Mouse (Mus musculus) hindbrain, embryonic 15.5 days (tissue): ENCODE results near the gene Foxred1. TPM values are rescaled to one million over a fixed set of nuclear protein-coding genes. Genes with fewer than 3 reads are reported as not detected.

Experiments used
- ATAC-seq: fragments of 200-750 bp; cut with Nextera tagmentation; 2 replicates; pipeline ENCODE4 v1.8.0; 2017; ENCODE audit warnings: low read depth, moderate number of reproducible peaks, moderate TSS enrichment; ENCODE audit not compliant: low FRiP score
- H3K27ac ChIP-seq: fragments of 300-500 bp; sonication (generic); replicated peaks from 2 replicates; pipeline ENCODE4 v1.5.1; 2015; ENCODE audit warnings: mild to moderate bottlenecking, inconsistent platforms
- H3K27me3 ChIP-seq: fragments of 300-500 bp; sonication (generic); 2 replicates; pipeline ENCODE4 v1.6.1; 2015; ENCODE audit warnings: control low read depth, inconsistent platforms
- H3K36me3 ChIP-seq: fragments of 300-500 bp; sonication (generic); 2 replicates; pipeline ENCODE4 v1.6.1; 2015; ENCODE audit warnings: control low read depth, inconsistent platforms
- H3K4me1 ChIP-seq: fragments of 300-500 bp; sonication (generic); replicated peaks from 2 replicates; pipeline ENCODE4 v1.6.1; 2015; ENCODE audit warnings: control low read depth, inconsistent platforms
- H3K4me2 ChIP-seq: fragments of 300-500 bp; sonication (generic); 2 replicates; pipeline ENCODE4 v1.6.1; 2015; ENCODE audit warnings: moderate library complexity, mild to moderate bottlenecking, inconsistent platforms
- H3K4me3 ChIP-seq: fragments of 300-500 bp; sonication (generic); 2 replicates; pipeline ENCODE4 v1.5.1; 2015; ENCODE audit warnings: mild to moderate bottlenecking, inconsistent platforms
- H3K9ac ChIP-seq: fragments of 300-500 bp; sonication (generic); 2 replicates; pipeline ENCODE4 v1.6.1; 2015; ENCODE audit warnings: inconsistent platforms
- H3K9me3 ChIP-seq: fragments of 300-500 bp; sonication (generic); 2 replicates; pipeline ENCODE4 v1.6.1; 2016; ENCODE audit warnings: control low read depth, inconsistent platforms
- WGBS: fragments of 180-500 bp; shearing (Covaris S2); methylation state at CpG from one replicate; pipeline ENCODE4 v1.1.7; 2015; 5-methylcytosine and 5-hydroxymethylcytosine counted together
- polyA plus RNA-seq: library from polyadenylated mRNA; unstranded; fragments of >200 nt; fragmentation: Nextera tagmentation; extraction: Ambion mirVana; gene quantifications from 2 replicates; pipeline ENCODE4 v1.2.1, GENCODE M21; 2015

Gene Foxred1
- polyA plus RNA-seq, 1 experiment from 2014 or later: 54.4 TPM

DNA sequence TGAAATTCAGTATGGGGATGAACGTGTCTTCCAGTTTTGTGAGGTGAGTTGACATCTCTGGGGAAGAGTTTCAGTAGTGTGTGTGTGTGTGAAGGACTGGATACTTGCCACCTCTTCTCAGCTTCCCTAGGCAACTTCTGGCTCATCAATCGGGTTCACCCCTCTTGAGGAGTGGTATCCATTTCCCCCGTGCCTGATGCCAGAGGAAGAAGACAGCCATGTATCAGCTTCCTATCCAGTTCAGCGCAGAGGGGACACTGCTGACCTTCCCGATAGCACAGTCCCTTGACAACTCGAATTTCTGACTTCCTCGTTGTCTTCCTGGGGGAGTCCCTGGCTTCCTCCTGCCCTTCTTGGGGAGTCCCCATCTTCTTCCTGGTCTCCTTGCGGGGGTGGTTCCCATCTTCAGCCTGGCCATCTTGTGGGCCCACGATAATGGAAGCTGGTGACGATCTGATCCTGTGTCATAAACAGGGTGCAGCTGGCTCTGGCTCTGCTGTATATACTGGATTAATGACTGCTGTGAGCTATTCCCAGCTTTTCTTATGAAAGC is 23.4 kb downstream of the Foxred1 start:
- no peak for ATAC-seq
- Histone ChIP-seq H3K9ac (no peak overlapping the region), H3K9me3 (no peaks in the 10 kb centered on the region), H3K4me1 (peaks cover 8% of the 10 kb centered on the region; the same call in 1 of the 2 replicates), H3K4me3 (no peak overlapping the region), H3K27me3 (no peaks in the 10 kb centered on the region), H3K4me2 (no peak overlapping the region), H3K36me3 (no peaks in the 10 kb centered on the region), H3K27ac (no peak overlapping the region)
- 86% methylated on average over 10 of the region's 10 CpGs for WGBS

DNA sequence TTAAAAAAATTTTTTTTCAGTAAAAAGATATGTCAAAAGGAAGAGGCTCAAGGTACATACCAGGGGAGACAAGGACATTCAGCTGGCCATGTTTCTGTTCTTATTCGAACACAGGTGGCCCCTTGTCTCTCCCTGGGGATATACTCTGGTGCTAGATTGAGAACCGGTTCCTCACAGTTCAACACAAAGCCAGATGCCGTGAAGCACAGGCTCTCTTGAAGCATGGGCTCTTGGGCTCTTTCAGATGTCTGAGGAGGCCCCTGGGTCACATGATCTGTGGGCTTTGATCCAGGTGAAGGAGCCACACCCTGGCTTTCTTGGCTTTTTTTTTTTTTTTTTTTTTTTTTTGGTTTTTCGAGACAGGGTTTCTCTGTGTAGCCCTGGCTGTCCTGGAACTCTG is 24.4 kb downstream of the Foxred1 start:
- no peak overlapping the region for H3K4me2 ChIP-seq
- H3K36me3 ChIP-seq: no peaks in the 10 kb centered on the region
- H3K27ac ChIP-seq: no peak overlapping the region
- peaks cover 8% of the 10 kb centered on the region; the same call in 1 of the 2 replicates for H3K4me1 ChIP-seq
- WGBS: 87% methylated on average over 3 of the region's 4 CpGs
- H3K4me3 ChIP-seq: no peak overlapping the region
- H3K9ac ChIP-seq: no peak overlapping the region
- no peaks in the 10 kb centered on the region for H3K9me3 ChIP-seq
- no peak for ATAC-seq
- no peaks in the 10 kb centered on the region for H3K27me3 ChIP-seq

GRCm38 (mm10) chr9:35183359-35183758 is 27.5 kb downstream of the Foxred1 start:
- no peaks in the 10 kb centered on the region for H3K27me3 ChIP-seq
- no peak overlapping the region for H3K4me3 ChIP-seq
- no peak overlapping the region for H3K4me2 ChIP-seq
- no peak overlapping the region for H3K27ac ChIP-seq
- H3K4me1 ChIP-seq: no peaks in the 10 kb centered on the region
- no peaks in the 10 kb centered on the region for H3K9me3 ChIP-seq
- no peak for ATAC-seq
- WGBS: 75% methylated on average over 5 of the region's 5 CpGs
- no peak overlapping the region for H3K9ac ChIP-seq
- no peaks in the 10 kb centered on the region for H3K36me3 ChIP-seq

DNA sequence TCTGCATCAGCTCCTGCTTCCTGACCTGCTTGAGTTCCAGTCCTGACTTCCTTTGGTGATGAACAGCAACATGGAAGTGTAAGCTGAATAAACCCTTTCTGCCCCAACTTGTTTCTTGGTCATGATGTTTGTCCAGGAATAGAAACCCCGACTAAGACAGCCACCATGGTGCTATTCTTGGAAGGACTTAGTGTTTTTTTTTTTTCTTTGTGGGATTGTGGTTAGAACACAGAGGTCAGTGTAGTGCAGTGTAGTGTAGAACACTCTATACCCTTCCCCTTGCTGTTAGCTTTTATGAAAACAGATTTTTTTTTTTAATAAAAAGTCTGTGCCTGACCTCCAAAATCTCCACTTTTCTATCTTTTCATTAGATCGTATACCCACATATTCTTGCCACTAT is 28.0 kb downstream of the Foxred1 start:
- Histone ChIP-seq H3K36me3 (no peaks in the 10 kb centered on the region), H3K4me1 (no peaks in the 10 kb centered on the region), H3K4me2 (no peak overlapping the region), H3K9ac (no peak overlapping the region), H3K9me3 (no peaks in the 10 kb centered on the region), H3K27ac (no peak overlapping the region), H3K4me3 (no peak overlapping the region), H3K27me3 (no peaks in the 10 kb centered on the region)
- no peak for ATAC-seq
- WGBS: 89% methylated on average over 2 of the region's 2 CpGs

DNA sequence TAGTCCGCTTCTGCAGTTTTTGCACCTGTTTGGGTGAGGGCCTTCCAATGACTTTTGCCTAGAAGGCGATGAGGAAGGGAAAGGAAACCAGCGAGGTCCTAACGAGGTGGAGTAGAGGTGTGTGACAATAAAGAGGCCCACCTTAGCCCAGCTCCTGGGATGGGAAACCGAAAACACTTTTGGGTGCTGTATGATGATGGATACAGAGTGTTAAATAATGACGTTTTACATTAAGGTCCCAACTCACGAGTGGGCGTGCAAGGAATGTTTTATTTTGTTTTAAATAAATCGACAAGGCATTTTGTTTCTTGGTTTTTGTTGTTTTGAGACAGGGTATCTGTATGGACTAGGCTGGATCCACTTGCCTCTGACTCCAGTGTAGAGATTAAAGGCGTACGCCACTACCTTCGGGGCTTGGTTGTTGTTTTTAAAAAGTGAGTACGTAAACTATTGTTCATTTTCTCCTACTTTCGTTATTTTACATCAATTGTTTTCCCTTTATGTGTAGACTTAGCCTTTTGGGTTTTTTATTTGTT is 34.7 kb downstream of the Foxred1 start:
- peak overlapping the region; percentile 66 for H3K9ac ChIP-seq
- no peak; the same call in 1 of the 2 replicates for ATAC-seq
- H3K4me3 ChIP-seq: peak overlapping the region; percentile 76
- no peaks in the 10 kb centered on the region for H3K9me3 ChIP-seq
- 48% methylated on average over 14 of the region's 14 CpGs for WGBS
- no peaks in the 10 kb centered on the region for H3K27me3 ChIP-seq
- H3K4me1 ChIP-seq: peaks cover 12% of the 10 kb centered on the region
- H3K36me3 ChIP-seq: no peaks in the 10 kb centered on the region
- peak overlapping the region; percentile 97 for H3K27ac ChIP-seq
- H3K4me2 ChIP-seq: peak overlapping the region; percentile 89

- peak within 1 kb of the TSS; percentile 89 for H3K4me2 ChIP-seq
- H3K9ac ChIP-seq: peak within 1 kb of the TSS; percentile 66
- no peaks in the 10 kb centered on the region for H3K27me3 ChIP-seq
- peaks cover 12% of the 10 kb centered on the region for H3K4me1 ChIP-seq
- under 1% methylated on average over 38 of the region's 38 CpGs for WGBS
- peak within 1 kb of the TSS; percentile 76 for H3K4me3 ChIP-seq
- ATAC-seq: peak; percentile 97
- H3K27ac ChIP-seq: peak within 1 kb of the TSS; percentile 97
- H3K36me3 ChIP-seq: peaks cover 1% of the 10 kb centered on the region
- no peaks in the 10 kb centered on the region for H3K9me3 ChIP-seq
These were observed 35.4 kb downstream of the Foxred1 start, which contains the start of gene Dcps for GRCm38 (mm10) chr9:35175251-35176123. TSS of gene Dcps (minus strand) at chr9:35176061.

DNA sequence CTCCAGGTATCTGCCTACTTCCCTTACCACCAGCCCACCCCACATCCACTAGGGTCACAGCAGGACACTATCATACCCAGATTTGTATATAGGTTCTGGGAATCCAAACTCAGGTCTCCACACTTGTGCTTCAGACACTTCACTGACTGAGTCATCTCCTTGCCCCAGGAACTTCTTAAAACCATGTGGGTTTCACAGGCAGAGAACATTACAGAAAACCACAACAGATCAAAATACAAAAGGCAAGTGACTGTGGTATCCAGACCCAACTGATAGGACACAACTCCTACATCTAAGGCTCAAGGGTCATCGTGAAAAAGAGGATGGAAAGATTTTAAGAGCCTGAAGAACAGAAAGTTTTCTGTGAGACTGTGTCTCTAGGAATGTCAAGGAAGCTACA is 37.5 kb downstream of the Foxred1 start:
- Histone ChIP-seq H3K9ac (no peak overlapping the region), H3K4me2 (no peak overlapping the region), H3K4me1 (peaks cover 12% of the 10 kb centered on the region), H3K4me3 (no peak overlapping the region), H3K9me3 (no peaks in the 10 kb centered on the region), H3K36me3 (peaks cover 12% of the 10 kb centered on the region), H3K27me3 (no peaks in the 10 kb centered on the region), H3K27ac (no peak overlapping the region)
- WGBS: 91% methylated on average over 1 of the region's 1 CpGs
- ATAC-seq: no peak

- peaks cover 12% of the 10 kb centered on the region for H3K36me3 ChIP-seq
- ATAC-seq: no peak
- H3K27ac ChIP-seq: no peak overlapping the region
- no peak overlapping the region for H3K4me2 ChIP-seq
- 93% methylated on average over 7 of the region's 7 CpGs for WGBS
- no peak overlapping the region for H3K9ac ChIP-seq
- H3K4me1 ChIP-seq: peaks cover 11% of the 10 kb centered on the region
- H3K9me3 ChIP-seq: no peaks in the 10 kb centered on the region
- no peaks in the 10 kb centered on the region for H3K27me3 ChIP-seq
- H3K4me3 ChIP-seq: no peak overlapping the region
These were observed 40.8 kb downstream of the Foxred1 start for GRCm38 (mm10) chr9:35170071-35170470.

DNA sequence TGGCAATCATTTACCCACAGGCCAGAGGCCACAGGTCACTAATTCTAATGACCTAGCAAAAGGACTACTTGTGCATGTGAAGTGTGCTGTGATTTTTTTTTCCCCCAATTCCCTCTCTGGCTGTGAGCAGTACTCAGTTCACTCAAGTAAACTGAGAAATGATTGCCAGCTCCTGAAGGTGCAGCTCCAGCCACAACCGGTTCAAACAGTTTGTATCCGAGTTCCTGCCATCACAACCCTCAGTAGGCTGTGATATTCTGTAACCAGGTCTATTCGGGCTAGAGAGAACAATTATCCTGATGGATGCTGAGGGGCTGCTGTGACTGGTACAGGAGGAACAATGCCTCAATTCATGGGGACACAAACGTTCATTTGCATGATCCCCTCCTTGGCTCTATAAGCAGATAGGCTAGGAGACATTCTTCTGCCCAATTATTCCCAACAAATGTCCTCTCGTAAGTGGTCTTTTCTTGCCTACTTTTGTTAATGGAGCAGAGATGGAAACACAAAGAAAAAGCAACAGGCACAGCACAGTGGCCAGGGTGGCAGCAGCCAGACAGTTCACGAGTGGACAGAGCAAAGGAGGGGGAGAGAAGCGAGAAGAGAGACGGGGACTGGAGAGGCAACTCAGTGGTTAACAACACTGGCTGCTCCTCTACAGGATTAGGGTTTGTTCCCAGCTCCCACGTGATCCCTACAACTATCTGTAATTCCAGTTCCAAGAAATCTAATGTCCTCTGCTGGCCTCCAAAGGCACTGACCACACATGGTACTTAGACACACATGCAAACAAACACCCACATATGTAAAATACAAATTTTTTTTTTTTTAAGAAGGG is 43.8 kb downstream of the Foxred1 start:
- H3K4me3 ChIP-seq: no peak overlapping the region
- H3K4me2 ChIP-seq: no peak overlapping the region
- peaks cover 12% of the 10 kb centered on the region for H3K36me3 ChIP-seq
- no peak overlapping the region for H3K9ac ChIP-seq
- ATAC-seq: 0 out of 2 replicates have a peak, but pooled peaks have one; percentile 52
- no peaks in the 10 kb centered on the region for H3K9me3 ChIP-seq
- 0 out of 2 replicates have a peak, but pooled peaks cover 3% of the 10 kb centered on the region for H3K4me1 ChIP-seq
- H3K27me3 ChIP-seq: no peaks in the 10 kb centered on the region
- no peak overlapping the region for H3K27ac ChIP-seq
- 21% methylated on average over 9 of the region's 9 CpGs for WGBS

- no peak overlapping the region for H3K9ac ChIP-seq
- peaks cover 12% of the 10 kb centered on the region for H3K36me3 ChIP-seq
- H3K9me3 ChIP-seq: no peaks in the 10 kb centered on the region
- H3K4me1 ChIP-seq: 0 out of 2 replicates have a peak, but pooled peaks cover 3% of the 10 kb centered on the region
- no peak overlapping the region for H3K4me2 ChIP-seq
- ATAC-seq: peak; percentile 62; the same call in 1 of the 2 replicates
- H3K27ac ChIP-seq: no peak overlapping the region
- no peaks in the 10 kb centered on the region for H3K27me3 ChIP-seq
- no peak overlapping the region for H3K4me3 ChIP-seq
- WGBS: 23% methylated on average over 3 of the region's 3 CpGs
These were observed 44.6 kb downstream of the Foxred1 start for GRCm38 (mm10) chr9:35166144-35166797.

- H3K9ac ChIP-seq: no peak overlapping the region
- H3K27me3 ChIP-seq: no peaks in the 10 kb centered on the region
- 0 out of 2 replicates have a peak, but pooled peaks cover 3% of the 10 kb centered on the region for H3K4me1 ChIP-seq
- no peak overlapping the region for H3K4me2 ChIP-seq
- H3K27ac ChIP-seq: no peak overlapping the region
- H3K9me3 ChIP-seq: no peaks in the 10 kb centered on the region
- 88% methylated on average over 5 of the region's 5 CpGs for WGBS
- H3K4me3 ChIP-seq: no peak overlapping the region
- no peaks in the 10 kb centered on the region; the same call in 1 of the 2 replicates for H3K36me3 ChIP-seq
- no peak for ATAC-seq
These were observed 46.5 kb downstream of the Foxred1 start for GRCm38 (mm10) chr9:35164142-35164874.
